Mouse (Mus musculus) embryonic facial prominence, embryonic 13.5 days (tissue): ENCODE measurements at regions not wholly inside any gene's neighbourhood (a gene's known extent, or its start where the extent isn't known, plus 50 kb on each side); places are given as distances from the start of the nearest gene placed in this dataset.

Source experiments
- ATAC-seq: fragments of 200-750 bp; cut with Nextera tagmentation; 2 replicates; pipeline ENCODE4 v1.8.0; 2017; ENCODE audit warnings: low read depth; ENCODE audit not compliant: insufficient number of reproducible peaks, insufficient read depth, low FRiP score, low TSS enrichment
- H3K27ac ChIP-seq: fragments of 300-500 bp; sonication (generic); 2 replicates; pipeline ENCODE4 v1.5.1; 2015; ENCODE audit warnings: moderate library complexity, mild to moderate bottlenecking, inconsistent platforms
- H3K27me3 ChIP-seq: fragments of 300-500 bp; sonication (generic); 2 replicates; pipeline ENCODE4 v1.6.1; 2015; ENCODE audit warnings: mild to moderate bottlenecking, inconsistent platforms
- H3K36me3 ChIP-seq: fragments of 300-500 bp; sonication (generic); 2 replicates; pipeline ENCODE4 v1.6.1; 2015; ENCODE audit warnings: mild to moderate bottlenecking, inconsistent platforms
- H3K4me1 ChIP-seq: fragments of 300-500 bp; sonication (generic); 2 replicates; pipeline ENCODE4 v1.6.1; 2015; ENCODE audit warnings: inconsistent platforms
- H3K4me2 ChIP-seq: fragments of 300-500 bp; sonication (generic); 2 replicates; pipeline ENCODE4 v1.6.1; 2015; ENCODE audit warnings: moderate library complexity, mild to moderate bottlenecking, inconsistent platforms
- H3K4me3 ChIP-seq: fragments of 300-500 bp; sonication (generic); 2 replicates; pipeline ENCODE4 v1.5.1; 2015; ENCODE audit warnings: mild to moderate bottlenecking, inconsistent platforms
- H3K9ac ChIP-seq: fragments of 300-500 bp; sonication (generic); 2 replicates; pipeline ENCODE4 v1.6.1; 2015; ENCODE audit warnings: mild to moderate bottlenecking, inconsistent platforms
- H3K9me3 ChIP-seq: fragments of 300-500 bp; sonication (generic); 2 replicates; pipeline ENCODE4 v1.6.1; 2016; ENCODE audit warnings: inconsistent platforms
- WGBS: fragments of 180-500 bp; shearing (Covaris S2); methylation state at CpG from one replicate; pipeline ENCODE4 v1.1.7; 2015; ENCODE audit warnings: mixed read lengths; 5-methylcytosine and 5-hydroxymethylcytosine counted together

GRCm38 (mm10) chr11:45058658-45059057, 441.5 kb downstream of the Ebf1 start:
- H3K9ac ChIP-seq, result no peak overlapping the region
- ATAC-seq, result no peak
- no peak overlapping the region for H3K4me2 ChIP-seq
- H3K27ac ChIP-seq, result no peak overlapping the region
- H3K4me1 ChIP-seq, result peaks cover 11% of the 10 kb centered on the region; the same call in 1 of the 2 replicates
- no peaks in the 10 kb centered on the region for H3K36me3 ChIP-seq
- WGBS, result 82% methylated on average over 1 of the region's 1 CpGs
- no peaks in the 10 kb centered on the region; the same call in 1 of the 2 replicates for H3K9me3 ChIP-seq
- H3K4me3 ChIP-seq, result no peak overlapping the region
- H3K27me3 ChIP-seq, result no peaks in the 10 kb centered on the region

GRCm38 (mm10) chr11:45066592-45066991, 449.5 kb downstream of the Ebf1 start:
- WGBS, result 73% methylated on average over 3 of the region's 3 CpGs
- ATAC-seq, result no peak
- H3K4me1 ChIP-seq, result peaks cover 23% of the 10 kb centered on the region
- no peak overlapping the region for H3K4me3 ChIP-seq
- no peak overlapping the region for H3K4me2 ChIP-seq
- no peaks in the 10 kb centered on the region for H3K9me3 ChIP-seq
- no peaks in the 10 kb centered on the region for H3K36me3 ChIP-seq
- H3K27me3 ChIP-seq, result no peaks in the 10 kb centered on the region
- H3K27ac ChIP-seq, result no peak overlapping the region
- no peak overlapping the region for H3K9ac ChIP-seq

GRCm38 (mm10) chr11:45070280-45070679, 453.2 kb downstream of the Ebf1 start:
- no peak overlapping the region for H3K9ac ChIP-seq
- ATAC-seq, result no peak
- no peaks in the 10 kb centered on the region for H3K27me3 ChIP-seq
- 80% methylated on average over 1 of the region's 1 CpGs for WGBS
- H3K4me1 ChIP-seq, result peaks cover 16% of the 10 kb centered on the region
- no peaks in the 10 kb centered on the region for H3K36me3 ChIP-seq
- no peak overlapping the region for H3K27ac ChIP-seq
- H3K4me2 ChIP-seq, result no peak overlapping the region
- H3K4me3 ChIP-seq, result no peak overlapping the region
- no peaks in the 10 kb centered on the region for H3K9me3 ChIP-seq

GRCm38 (mm10) chr11:45071195-45071594, 454.1 kb downstream of the Ebf1 start:
- peaks cover 15% of the 10 kb centered on the region for H3K4me1 ChIP-seq
- H3K27me3 ChIP-seq, result no peaks in the 10 kb centered on the region
- H3K36me3 ChIP-seq, result no peaks in the 10 kb centered on the region
- 0 out of 2 replicates have a peak, but pooled peaks have one; percentile 37 for ATAC-seq
- H3K27ac ChIP-seq, result peak overlapping the region; percentile 72
- H3K4me3 ChIP-seq, result no peak overlapping the region
- H3K4me2 ChIP-seq, result no peak overlapping the region
- WGBS, result 33% methylated on average over 2 of the region's 2 CpGs
- H3K9me3 ChIP-seq, result no peaks in the 10 kb centered on the region
- H3K9ac ChIP-seq, result no peak overlapping the region

GRCm38 (mm10) chr11:45084506-45085037, 467.5 kb downstream of the Ebf1 start:
- ATAC-seq, result no peak

DNA sequence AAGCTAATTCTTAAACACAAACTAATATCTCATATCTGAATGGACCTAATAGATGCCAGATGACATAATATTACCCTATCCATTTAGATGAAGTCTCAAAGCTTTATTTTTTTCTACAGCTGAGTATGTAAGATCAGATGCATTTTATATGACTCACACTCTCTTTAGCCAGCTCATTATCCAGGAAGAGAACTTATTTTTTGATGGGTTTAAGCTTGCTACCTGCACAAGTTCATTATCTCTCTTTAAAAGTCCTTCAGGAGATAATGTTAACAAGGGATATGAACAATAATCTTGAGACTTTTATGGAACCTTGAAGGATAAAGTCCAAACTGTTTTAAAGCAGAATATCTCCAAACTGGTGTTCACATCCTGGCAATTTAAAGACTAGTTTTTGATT, 468.0 kb downstream of the Ebf1 start:
- Histone ChIP-seq H3K27me3 (peaks cover 3% of the 10 kb centered on the region; the same call in 1 of the 2 replicates), H3K9me3 (no peaks in the 10 kb centered on the region), H3K9ac (no peak overlapping the region), H3K27ac (no peak overlapping the region), H3K4me3 (no peak overlapping the region), H3K4me2 (no peak overlapping the region), H3K36me3 (no peaks in the 10 kb centered on the region), H3K4me1 (peaks cover 16% of the 10 kb centered on the region)
- no peak for ATAC-seq

More at GRCm38 (mm10) chr11:45084506-45085037, 467.5 kb downstream of the Ebf1 start:
- Histone ChIP-seq H3K4me3 (no peak overlapping the region), H3K9ac (no peak overlapping the region), H3K4me1 (peaks cover 16% of the 10 kb centered on the region), H3K27ac (no peak overlapping the region), H3K36me3 (no peaks in the 10 kb centered on the region), H3K9me3 (no peaks in the 10 kb centered on the region), H3K27me3 (peaks cover 3% of the 10 kb centered on the region; the same call in 1 of the 2 replicates), H3K4me2 (no peak overlapping the region)
- 41% methylated on average over 4 of the region's 4 CpGs for WGBS

DNA sequence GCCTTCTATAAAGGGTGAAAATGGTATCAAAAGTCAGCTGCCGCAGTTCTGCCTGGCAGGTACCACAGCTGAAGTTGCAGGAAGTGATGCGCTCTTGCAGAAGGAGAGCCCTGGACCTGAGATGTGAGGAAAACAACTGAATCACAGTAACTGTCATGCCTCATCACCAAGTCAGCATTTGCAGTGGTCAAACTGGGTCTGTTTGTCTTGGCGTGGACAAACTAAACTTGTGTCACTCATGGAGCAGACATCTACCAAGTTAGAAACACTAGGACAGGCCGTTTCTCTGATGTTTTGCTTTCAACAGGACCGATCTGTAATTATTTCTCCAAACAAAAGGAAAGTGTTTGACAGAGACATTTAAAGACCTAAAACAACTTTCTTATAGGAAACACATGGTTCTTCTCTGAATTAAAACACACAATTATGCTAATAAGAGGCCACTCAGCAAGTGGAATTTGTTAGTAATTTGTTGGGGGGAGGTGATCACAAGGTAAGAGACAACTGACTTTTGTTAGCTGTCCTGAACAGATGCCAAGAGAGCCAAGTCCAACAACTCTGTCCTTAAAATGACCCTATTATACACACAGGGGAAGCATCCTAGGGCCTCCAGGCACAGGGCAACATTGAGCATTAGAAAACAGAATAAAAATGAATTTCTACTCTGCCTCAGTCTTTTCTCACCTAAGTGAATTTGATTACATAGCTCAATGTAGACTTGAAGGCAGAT, 470.2 kb downstream of the Ebf1 start:
- Histone ChIP-seq H3K27ac (peak overlapping the region; percentile 62), H3K36me3 (no peaks in the 10 kb centered on the region), H3K27me3 (peaks cover 3% of the 10 kb centered on the region; the same call in 1 of the 2 replicates), H3K4me2 (no peak overlapping the region), H3K4me1 (peaks cover 16% of the 10 kb centered on the region), H3K9ac (no peak overlapping the region), H3K9me3 (no peaks in the 10 kb centered on the region), H3K4me3 (no peak overlapping the region)
- WGBS, result 36% methylated on average over 5 of the region's 5 CpGs
- no peak for ATAC-seq

GRCm38 (mm10) chr11:45088286-45088685, 471.2 kb downstream of the Ebf1 start:
- 96% methylated on average over 1 of the region's 1 CpGs for WGBS

GRCm38 (mm10) chr11:45089561-45089960, 472.4 kb downstream of the Ebf1 start:
- no peaks in the 10 kb centered on the region for H3K36me3 ChIP-seq
- no peaks in the 10 kb centered on the region for H3K27me3 ChIP-seq
- no peak overlapping the region for H3K9ac ChIP-seq
- H3K4me3 ChIP-seq, result no peak overlapping the region
- peaks cover 16% of the 10 kb centered on the region for H3K4me1 ChIP-seq
- ATAC-seq, result no peak
- no peaks in the 10 kb centered on the region for H3K9me3 ChIP-seq
- H3K27ac ChIP-seq, result no peak overlapping the region
- no peak overlapping the region for H3K4me2 ChIP-seq
- WGBS, result 66% methylated on average over 3 of the region's 3 CpGs

More at GRCm38 (mm10) chr11:45088286-45088685, 471.2 kb downstream of the Ebf1 start:
- peaks cover 16% of the 10 kb centered on the region for H3K4me1 ChIP-seq
- H3K9ac ChIP-seq, result no peak overlapping the region
- no peak overlapping the region for H3K4me3 ChIP-seq
- H3K27me3 ChIP-seq, result peaks cover 2% of the 10 kb centered on the region; the same call in 1 of the 2 replicates
- H3K4me2 ChIP-seq, result no peak overlapping the region
- no peak overlapping the region for H3K27ac ChIP-seq
- ATAC-seq, result no peak
- no peaks in the 10 kb centered on the region for H3K36me3 ChIP-seq
- H3K9me3 ChIP-seq, result no peaks in the 10 kb centered on the region

GRCm38 (mm10) chr11:45103498-45104336, 486.6 kb downstream of the Ebf1 start:
- H3K4me1 ChIP-seq, result peaks cover 7% of the 10 kb centered on the region
- H3K27ac ChIP-seq, result no peak overlapping the region
- no peak overlapping the region for H3K9ac ChIP-seq
- no peaks in the 10 kb centered on the region for H3K9me3 ChIP-seq
- ATAC-seq, result no peak
- no peaks in the 10 kb centered on the region for H3K36me3 ChIP-seq
- no peaks in the 10 kb centered on the region for H3K27me3 ChIP-seq
- 46% methylated on average over 12 of the region's 12 CpGs for WGBS
- H3K4me2 ChIP-seq, result no peak overlapping the region
- H3K4me3 ChIP-seq, result no peak overlapping the region

DNA sequence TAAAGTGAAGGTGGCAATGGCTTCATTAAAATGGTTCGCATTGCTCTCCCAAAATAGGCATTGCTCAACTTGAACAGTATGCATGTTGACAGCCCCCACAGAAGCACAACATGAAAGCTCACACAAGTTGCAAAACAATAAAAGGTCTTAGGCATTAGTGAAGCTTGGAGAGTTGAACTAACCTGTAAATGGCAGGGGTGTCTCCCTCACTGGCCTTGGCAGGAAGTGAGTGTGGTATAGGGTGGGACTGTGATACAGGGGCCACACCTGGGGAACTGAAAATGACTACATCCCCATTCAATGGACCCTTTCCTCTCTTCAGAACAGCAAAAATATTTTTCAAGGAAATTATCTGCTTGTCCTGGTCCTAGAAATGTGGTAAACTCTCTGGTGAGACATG, 499.6 kb downstream of the Ebf1 start:
- ATAC-seq, result no peak
- Histone ChIP-seq H3K4me2 (no peak overlapping the region), H3K27ac (no peak overlapping the region), H3K9me3 (no peaks in the 10 kb centered on the region), H3K9ac (no peak overlapping the region), H3K27me3 (0 out of 2 replicates have a peak, but pooled peaks cover 6% of the 10 kb centered on the region), H3K4me1 (no peaks in the 10 kb centered on the region), H3K36me3 (no peaks in the 10 kb centered on the region), H3K4me3 (no peak overlapping the region)
- WGBS, result 89% methylated on average over 1 of the region's 1 CpGs
